Mouse (Mus musculus) liver, embryonic 12.5 days (tissue): ENCODE data around the gene Ahrr. TPM values are rescaled to one million over a fixed set of nuclear protein-coding genes. Genes with fewer than 3 reads are reported as not detected.

Experiments used
- ATAC-seq: fragments of 200-750 bp; cut with Nextera tagmentation; 2 replicates; pipeline ENCODE4 v1.8.0; 2017; ENCODE audit warnings: moderate number of reproducible peaks, mild to moderate bottlenecking, moderate library complexity
- H3K27ac ChIP-seq: fragments of 300-500 bp; sonication (generic); 2 replicates; pipeline ENCODE4 v1.5.1; 2016; ENCODE audit warnings: mild to moderate bottlenecking
- H3K27me3 ChIP-seq: fragments of 300-500 bp; sonication (generic); replicated peaks from 2 replicates; pipeline ENCODE4 v1.6.1; 2016; ENCODE audit warnings: mild to moderate bottlenecking, moderate library complexity
- H3K36me3 ChIP-seq: fragments of 300-500 bp; sonication (generic); 2 replicates; pipeline ENCODE4 v1.6.1; 2016; ENCODE audit warnings: mild to moderate bottlenecking, moderate library complexity
- H3K4me1 ChIP-seq: fragments of 300-500 bp; sonication (generic); 2 replicates; pipeline ENCODE4 v1.6.1; 2016
- H3K4me2 ChIP-seq: fragments of 300-500 bp; sonication (generic); 2 replicates; pipeline ENCODE4 v1.6.1; 2016; ENCODE audit warnings: mild to moderate bottlenecking, moderate library complexity
- H3K4me3 ChIP-seq: fragments of 300-500 bp; sonication (generic); 2 replicates; pipeline ENCODE4 v1.5.1; 2016; ENCODE audit warnings: mild to moderate bottlenecking, moderate library complexity
- H3K9ac ChIP-seq: fragments of 300-500 bp; sonication (generic); 2 replicates; pipeline ENCODE4 v1.6.1; 2016; ENCODE audit warnings: mild to moderate bottlenecking, moderate library complexity
- H3K9me3 ChIP-seq: fragments of 300-500 bp; sonication (generic); replicated peaks from 2 replicates; pipeline ENCODE4 v1.6.1; 2016; ENCODE audit warnings: mild to moderate bottlenecking, moderate library complexity
- WGBS: fragments of 180-500 bp; shearing (Covaris S2); methylation state at CpG from one replicate; pipeline ENCODE4 v1.1.7; 2016; ENCODE audit not compliant: insufficient replicate concordance; 5-methylcytosine and 5-hydroxymethylcytosine counted together
- polyA plus RNA-seq: library from polyadenylated mRNA; unstranded; fragments of >200 nt; fragmentation: Nextera tagmentation; extraction: Ambion mirVana; gene quantifications from 2 replicates; pipeline ENCODE4 v1.2.1, GENCODE M21; 2016

Gene Ahrr
- polyA plus RNA-seq, 1 experiment from 2014 or later, result 0.48 TPM

DNA sequence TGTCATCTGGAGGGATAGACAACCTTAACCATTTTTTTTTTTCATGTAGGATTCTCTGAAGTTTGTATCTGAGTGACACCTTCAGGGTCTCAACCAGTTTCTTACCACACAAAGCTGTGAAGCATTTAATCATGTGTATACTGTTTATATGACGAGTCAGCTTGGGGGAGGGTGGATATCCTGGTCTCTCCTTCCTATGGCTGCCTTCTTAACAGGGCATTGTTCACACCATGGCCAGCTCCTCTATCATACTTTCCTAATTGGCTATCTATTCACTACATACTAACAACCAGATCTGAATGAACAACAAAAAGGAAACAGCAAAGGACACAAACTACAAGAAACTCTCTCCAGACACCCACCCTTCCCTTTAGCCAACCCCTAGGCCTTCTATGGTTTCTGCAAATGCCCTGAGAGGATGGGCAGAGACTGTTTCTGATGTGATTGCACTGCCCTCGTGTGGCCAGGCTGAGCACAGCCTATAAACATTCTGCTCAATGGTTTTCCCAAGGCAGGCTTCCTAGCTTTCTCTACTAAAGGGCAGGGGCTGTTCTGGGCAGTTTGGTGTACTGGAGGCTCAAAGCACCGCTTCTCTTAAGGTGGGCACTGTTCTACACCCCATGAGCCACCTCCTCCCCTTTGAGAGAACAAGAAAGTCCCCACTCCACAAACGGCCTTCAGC lies 8.9 kb upstream of the Ahrr start:
- Histone ChIP-seq H3K36me3 (peaks cover 47% of the 10 kb centered on the region), H3K27ac (no peak overlapping the region), H3K27me3 (0 out of 2 replicates have a peak, but pooled peaks cover 4% of the 10 kb centered on the region), H3K9me3 (no peaks in the 10 kb centered on the region), H3K9ac (no peak overlapping the region), H3K4me2 (no peak overlapping the region), H3K4me1 (no peaks in the 10 kb centered on the region), H3K4me3 (no peak overlapping the region)
- WGBS, result 32% methylated on average over 4 of the region's 4 CpGs
- peak; percentile 60 for ATAC-seq

DNA sequence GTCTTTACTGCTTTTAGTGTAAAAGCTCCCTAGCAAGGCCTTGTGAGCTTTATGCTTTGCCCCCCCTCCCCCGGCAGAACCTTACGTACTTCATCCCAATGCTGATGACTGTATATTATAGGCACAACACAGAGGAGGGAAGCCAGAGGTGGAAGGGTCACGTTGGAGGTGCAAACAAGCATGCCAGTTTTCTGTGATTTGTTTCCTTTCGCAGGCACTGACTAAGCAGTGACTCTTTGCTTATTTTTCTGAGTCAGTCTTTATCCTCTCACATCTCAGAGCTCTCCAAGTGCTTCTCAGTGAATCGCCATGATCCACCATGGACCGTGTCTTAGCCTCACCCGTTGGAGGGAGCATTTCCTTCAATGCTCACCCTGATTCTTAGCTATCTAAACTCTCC lies 4.2 kb upstream of the Ahrr start:
- Histone ChIP-seq H3K27ac (no peak overlapping the region), H3K4me2 (no peak overlapping the region), H3K36me3 (0 out of 2 replicates have a peak, but pooled peaks cover under 1% of the 10 kb centered on the region), H3K4me3 (no peak overlapping the region), H3K9ac (no peak overlapping the region), H3K4me1 (peaks cover 9% of the 10 kb centered on the region), H3K27me3 (peaks cover 31% of the 10 kb centered on the region), H3K9me3 (no peaks in the 10 kb centered on the region)
- ATAC-seq, result no peak
- 58% methylated on average over 7 of the region's 7 CpGs for WGBS

DNA sequence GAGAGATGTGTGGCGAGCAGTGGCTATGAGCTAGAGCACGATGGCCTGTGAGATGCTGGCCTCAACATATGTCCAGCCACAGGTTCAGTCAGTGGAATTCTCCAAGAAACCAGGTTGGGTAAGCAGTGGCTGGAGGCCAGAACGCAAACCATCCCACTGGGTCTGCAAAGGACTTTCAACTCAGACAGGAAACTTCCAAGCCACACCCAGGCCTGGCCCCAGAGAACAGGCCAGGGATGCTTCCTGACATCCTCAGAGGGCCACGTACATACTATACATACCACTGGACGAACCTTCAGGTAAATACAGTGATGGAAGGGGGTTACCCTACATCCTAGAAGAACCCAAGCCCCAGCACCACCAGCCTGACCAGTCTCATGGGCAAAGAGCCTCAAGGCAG lies 2.5 kb downstream of the Ahrr start:
- Histone ChIP-seq H3K4me3 (no peak overlapping the region), H3K36me3 (no peaks in the 10 kb centered on the region), H3K4me1 (peaks cover 9% of the 10 kb centered on the region), H3K9ac (no peak overlapping the region), H3K4me2 (no peak overlapping the region), H3K27ac (no peak overlapping the region), H3K27me3 (peaks cover 31% of the 10 kb centered on the region), H3K9me3 (no peaks in the 10 kb centered on the region)
- WGBS, result 65% methylated on average over 5 of the region's 5 CpGs
- ATAC-seq, result no peak

DNA sequence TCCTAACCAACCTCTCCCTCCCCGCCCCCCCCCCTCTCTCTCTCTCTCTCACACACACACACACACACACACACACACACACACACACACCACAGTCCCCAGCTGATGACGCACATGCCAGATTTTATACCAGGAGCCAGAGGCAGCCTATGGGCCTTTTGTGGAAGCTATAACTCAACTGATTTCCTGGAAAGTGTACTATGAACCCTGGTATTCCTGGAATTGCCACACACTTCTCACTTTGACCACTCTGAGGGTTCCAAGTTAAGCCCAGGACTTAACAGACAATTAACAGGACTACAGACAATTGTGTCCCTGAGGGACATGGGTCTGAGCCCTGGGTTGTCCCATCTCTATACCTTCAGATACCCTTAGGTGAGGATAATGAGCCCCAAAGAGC lies 9.8 kb downstream of the Ahrr start:
- Histone ChIP-seq H3K27ac (no peak overlapping the region), H3K36me3 (no peaks in the 10 kb centered on the region), H3K27me3 (no peaks in the 10 kb centered on the region), H3K4me3 (no peak overlapping the region), H3K9me3 (no peaks in the 10 kb centered on the region), H3K4me1 (no peaks in the 10 kb centered on the region), H3K4me2 (no peak overlapping the region), H3K9ac (no peak overlapping the region)
- WGBS, result 72% methylated on average over 1 of the region's 2 CpGs
- ATAC-seq, result no peak

DNA sequence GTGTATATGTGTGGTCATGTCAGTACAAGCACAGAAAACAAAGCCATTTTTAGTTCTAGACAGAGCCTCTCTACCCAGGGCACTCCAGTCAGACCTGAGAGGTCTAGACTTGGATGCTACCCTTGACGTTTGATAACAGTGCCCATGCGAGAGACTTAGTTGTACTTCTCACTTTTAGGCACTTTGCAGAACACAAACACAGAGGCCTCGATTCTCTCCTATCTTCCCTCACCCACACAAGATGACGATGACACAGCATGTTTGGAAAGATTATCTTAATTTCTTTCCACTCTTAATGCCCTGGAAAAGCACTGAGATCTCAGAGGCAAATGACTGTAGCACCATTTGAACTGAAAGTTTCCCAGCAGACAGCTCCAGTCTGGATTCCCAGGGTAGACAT lies 16.4 kb downstream of the Ahrr start:
- Histone ChIP-seq H3K9ac (no peak overlapping the region), H3K4me3 (no peak overlapping the region), H3K4me1 (peaks cover 23% of the 10 kb centered on the region), H3K4me2 (peak overlapping the region; percentile 25), H3K36me3 (no peaks in the 10 kb centered on the region), H3K9me3 (no peaks in the 10 kb centered on the region), H3K27me3 (peaks cover 3% of the 10 kb centered on the region; the same call in 1 of the 2 replicates), H3K27ac (peak overlapping the region; percentile 68)
- 17% methylated on average over 4 of the region's 4 CpGs for WGBS
- peak; percentile 86 for ATAC-seq

DNA sequence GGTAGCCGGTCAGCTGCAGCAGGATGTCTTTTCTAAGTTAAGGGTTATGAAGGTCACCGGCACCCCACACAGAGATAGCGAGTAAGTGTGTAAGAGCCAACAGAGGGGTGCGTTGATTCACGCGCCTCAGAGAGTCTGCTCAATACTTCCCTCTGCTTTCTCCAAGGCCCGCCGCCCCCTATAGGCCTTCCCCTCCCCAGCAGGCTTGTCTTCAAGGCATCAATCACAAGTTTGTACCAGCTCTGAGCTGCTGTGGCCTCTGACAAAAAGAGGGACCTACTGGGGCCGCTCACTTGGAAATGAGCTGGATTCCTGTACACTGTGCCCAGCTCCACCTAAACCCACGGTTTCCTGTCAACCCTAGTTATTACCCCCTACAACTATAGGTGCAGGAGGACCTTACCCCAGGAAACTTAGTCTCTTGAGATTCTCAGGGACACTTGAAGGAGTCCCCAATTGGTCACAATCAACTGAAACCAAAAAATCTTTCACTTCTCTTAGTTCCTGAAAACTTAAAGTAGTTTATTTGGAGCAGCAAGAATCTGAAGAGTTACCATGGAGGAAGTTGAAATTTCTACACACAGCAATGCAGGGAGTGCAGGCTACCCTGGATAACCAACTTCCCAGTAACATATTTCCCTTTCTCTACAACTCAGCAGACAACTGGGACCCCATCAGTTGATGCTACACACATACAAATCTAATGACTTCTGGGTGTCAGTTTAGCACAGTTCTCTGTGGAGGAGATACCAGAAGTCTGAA lies 31.7 kb downstream of the Ahrr start:
- 7% methylated on average over 10 of the region's 10 CpGs for WGBS

DNA sequence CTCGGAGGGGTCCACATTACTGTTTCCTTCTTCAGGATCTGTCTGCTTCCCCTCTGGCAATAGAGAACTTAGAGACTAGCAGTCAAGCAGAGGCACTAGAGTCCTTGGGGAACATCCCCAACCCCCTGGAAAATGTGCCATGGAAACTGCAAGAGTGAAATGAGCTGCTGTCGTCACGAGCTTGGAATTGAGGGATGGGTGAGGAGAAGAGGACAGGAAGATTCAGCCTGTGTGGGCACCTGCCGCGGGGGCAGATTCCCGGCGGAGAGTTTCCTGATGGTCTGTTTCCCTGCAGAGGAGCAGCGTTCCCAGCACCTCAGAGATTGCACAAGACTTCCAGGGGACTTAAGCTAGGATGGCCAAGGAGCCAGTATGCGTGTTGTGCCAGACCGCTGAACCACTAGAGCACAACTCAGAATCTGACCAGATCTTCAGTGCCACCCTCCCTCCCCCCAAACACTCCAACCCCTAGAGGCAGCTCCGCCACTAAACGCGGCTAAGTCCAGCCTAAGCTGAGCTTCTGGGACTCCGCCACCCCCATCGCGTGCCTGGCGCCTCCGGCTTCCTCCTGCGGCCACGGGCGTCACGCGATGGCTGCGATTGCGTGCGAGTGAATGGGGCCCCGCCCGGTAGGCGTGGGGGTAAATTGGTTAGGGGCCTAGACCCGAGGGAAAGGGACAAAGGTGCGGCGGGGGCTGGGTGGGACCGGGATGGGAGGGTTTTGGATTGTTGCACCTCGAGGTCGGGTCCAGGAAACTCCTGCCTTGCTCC lies 32.5 kb downstream of the Ahrr start:
- Histone ChIP-seq H3K4me3 (peak overlapping the region; percentile 51), H3K4me2 (peak overlapping the region; percentile 78), H3K4me1 (peaks cover 6% of the 10 kb centered on the region), H3K27ac (no peak overlapping the region), H3K9me3 (no peaks in the 10 kb centered on the region), H3K36me3 (no peaks in the 10 kb centered on the region), H3K27me3 (peaks cover 45% of the 10 kb centered on the region), H3K9ac (peak overlapping the region; percentile 33; the same call in 1 of the 2 replicates)
- ATAC-seq, result peak; percentile 58; the same call in 1 of the 2 replicates
- WGBS, result 3% methylated on average over 35 of the region's 35 CpGs

More for the DNA sequence above, 31.7 kb downstream of the Ahrr start:
- Histone ChIP-seq H3K4me2 (peak overlapping the region; percentile 78), H3K27me3 (peaks cover 45% of the 10 kb centered on the region), H3K4me1 (peaks cover 6% of the 10 kb centered on the region), H3K36me3 (no peaks in the 10 kb centered on the region), H3K4me3 (peak overlapping the region; percentile 51), H3K9me3 (no peaks in the 10 kb centered on the region), H3K27ac (no peak overlapping the region), H3K9ac (peak overlapping the region; percentile 33; the same call in 1 of the 2 replicates)
- peak; percentile 55 for ATAC-seq

DNA sequence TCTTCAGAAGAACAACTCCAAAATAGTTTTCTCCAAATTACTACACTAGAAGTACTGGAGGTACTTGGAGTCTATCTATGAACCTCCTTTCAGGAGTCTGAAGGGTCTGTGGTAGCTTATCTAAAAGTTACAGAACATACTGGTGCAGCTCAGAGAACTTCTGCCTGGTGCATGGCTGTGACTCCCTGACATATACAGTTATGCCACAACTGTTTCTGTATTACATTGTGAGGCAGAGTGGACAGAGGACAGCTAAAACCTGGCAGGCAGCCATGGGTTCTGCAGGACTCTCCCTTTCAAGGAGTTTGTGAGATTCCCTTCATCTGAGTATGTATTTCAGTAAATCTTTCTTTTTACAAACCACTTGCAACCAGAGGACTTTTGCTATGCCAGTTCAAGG lies 45.6 kb downstream of the Ahrr start:
- H3K4me3 ChIP-seq, result no peak overlapping the region
- no peaks in the 10 kb centered on the region for H3K9me3 ChIP-seq
- H3K4me1 ChIP-seq, result peaks cover 21% of the 10 kb centered on the region
- no peak overlapping the region for H3K9ac ChIP-seq
- ATAC-seq, result peak; percentile 90
- H3K27ac ChIP-seq, result peak overlapping the region; percentile 0; the same call in 1 of the 2 replicates
- no peaks in the 10 kb centered on the region for H3K36me3 ChIP-seq
- no peak overlapping the region for H3K4me2 ChIP-seq
- H3K27me3 ChIP-seq, result peaks cover 8% of the 10 kb centered on the region; the same call in 1 of the 2 replicates

DNA sequence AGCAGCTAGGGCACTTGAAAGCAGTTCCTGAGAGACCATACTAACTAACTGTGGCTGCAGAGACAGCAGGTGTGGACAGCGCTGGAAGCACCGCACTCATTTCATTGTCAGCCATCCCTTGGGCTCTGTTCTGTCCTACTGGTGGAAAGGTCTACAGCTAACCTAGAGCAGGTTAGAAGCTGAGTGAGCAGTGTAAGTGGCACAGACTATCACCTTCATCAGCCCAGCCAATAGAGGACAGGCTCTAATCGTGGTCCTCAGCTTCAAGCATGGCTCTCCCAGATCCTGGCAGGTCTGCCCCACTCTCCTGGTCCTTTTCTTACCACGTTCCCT lies 46.3 kb downstream of the Ahrr start:
- Histone ChIP-seq H3K27ac (no peak overlapping the region), H3K9me3 (no peaks in the 10 kb centered on the region), H3K4me1 (peaks cover 21% of the 10 kb centered on the region), H3K27me3 (peaks cover 8% of the 10 kb centered on the region; the same call in 1 of the 2 replicates), H3K4me2 (no peak overlapping the region), H3K4me3 (no peak overlapping the region), H3K36me3 (no peaks in the 10 kb centered on the region), H3K9ac (no peak overlapping the region)
- WGBS, result 59% methylated on average over 4 of the region's 4 CpGs
- ATAC-seq, result peak; percentile 70

DNA sequence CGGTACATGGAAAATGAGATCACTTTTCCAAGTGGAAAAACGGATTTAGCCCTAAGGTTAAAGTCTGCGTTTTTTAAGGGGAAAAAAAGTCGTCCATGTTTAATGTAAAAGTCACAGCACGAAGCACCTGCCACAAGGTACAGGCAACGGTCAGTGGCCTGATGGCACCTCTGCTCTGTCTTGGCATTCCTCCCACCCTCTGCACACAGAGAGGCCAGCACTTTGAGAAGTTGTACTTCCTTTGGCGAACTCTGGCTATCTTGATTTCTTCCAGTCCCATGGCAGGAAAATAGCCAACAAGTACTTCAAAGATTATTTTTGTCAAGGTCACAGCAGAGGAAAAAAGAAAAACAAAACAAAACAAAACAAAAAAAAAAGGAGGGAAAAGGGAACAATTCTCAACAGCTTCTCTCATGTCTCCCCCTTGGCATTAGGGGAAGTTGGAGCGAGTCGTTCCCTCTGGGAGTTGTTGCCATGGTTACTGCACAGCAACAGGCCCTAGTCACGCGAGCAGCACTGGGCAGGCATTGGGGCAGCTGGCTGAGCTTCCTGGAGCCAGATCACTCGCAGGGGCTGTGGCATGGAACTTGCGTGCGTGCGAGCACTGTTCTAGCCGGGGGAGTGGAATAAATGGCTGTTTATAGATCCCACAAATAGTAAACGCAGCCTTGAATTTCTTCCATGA lies 46.8 kb downstream of the Ahrr start:
- Histone ChIP-seq H3K4me2 (no peak overlapping the region), H3K27ac (no peak overlapping the region), H3K4me1 (peaks cover 21% of the 10 kb centered on the region), H3K9me3 (no peaks in the 10 kb centered on the region), H3K27me3 (peaks cover 8% of the 10 kb centered on the region; the same call in 1 of the 2 replicates), H3K4me3 (no peak overlapping the region), H3K9ac (no peak overlapping the region), H3K36me3 (no peaks in the 10 kb centered on the region)
- ATAC-seq, result no peak
- 43% methylated on average over 17 of the region's 17 CpGs for WGBS

DNA sequence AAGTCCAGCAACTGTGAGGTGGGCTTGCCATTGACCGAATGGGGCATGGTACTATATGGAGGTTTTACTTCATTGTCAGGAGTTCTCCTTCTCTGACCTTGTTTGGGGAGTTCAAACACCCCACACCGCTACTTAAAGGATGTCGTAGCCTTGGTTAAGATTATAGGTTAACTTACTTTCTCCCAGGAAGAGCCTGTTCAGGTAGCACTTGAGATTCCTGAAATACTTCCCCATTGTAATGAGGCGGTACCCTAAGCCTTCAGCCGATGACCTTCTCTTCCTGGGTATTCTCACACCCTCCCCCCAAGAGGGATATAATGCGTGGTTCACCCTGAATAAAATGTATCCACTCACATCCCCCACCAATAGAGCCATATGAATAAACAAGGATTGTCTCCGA lies 54.6 kb downstream of the Ahrr start:
- H3K4me1 ChIP-seq, result no peaks in the 10 kb centered on the region
- no peak overlapping the region for H3K9ac ChIP-seq
- H3K4me2 ChIP-seq, result no peak overlapping the region
- no peak for ATAC-seq
- no peaks in the 10 kb centered on the region for H3K9me3 ChIP-seq
- no peaks in the 10 kb centered on the region for H3K36me3 ChIP-seq
- H3K27me3 ChIP-seq, result no peaks in the 10 kb centered on the region; the same call in 1 of the 2 replicates
- WGBS, result 54% methylated on average over 7 of the region's 7 CpGs
- no peak overlapping the region for H3K4me3 ChIP-seq
- no peak overlapping the region for H3K27ac ChIP-seq
